Mouse (Mus musculus): ENCODE results near the gene Nsf. TPM values are rescaled to one million over a fixed set of nuclear protein-coding genes. Genes with fewer than 3 reads are reported as not detected.

Nsf gene
- total and polyA plus RNA-seq, 2 experiments = 10.2 to 14.0 TPM

DNA sequence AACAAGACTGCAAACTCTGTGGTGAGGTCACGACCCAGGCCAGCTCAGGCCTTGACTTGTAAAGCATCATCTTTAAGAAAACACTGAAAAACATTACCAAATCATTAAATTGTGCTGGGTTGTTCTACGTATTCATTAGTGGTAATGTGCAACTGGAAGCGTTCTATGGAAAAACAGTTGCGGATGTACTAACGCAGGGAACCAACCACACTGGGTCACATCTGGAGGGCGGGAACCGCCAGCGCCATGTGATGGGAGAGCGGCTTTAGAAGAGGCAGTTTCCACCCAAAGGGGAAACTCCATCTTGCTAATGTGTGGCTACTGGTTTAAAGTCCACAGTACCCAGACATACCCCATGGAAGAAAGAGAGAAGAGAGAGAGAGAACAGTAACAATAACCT is 123.4 kb downstream of the Nsf start:
- Histone ChIP-seq H3K4me1 (ENCODE audit: control insufficient read depth, insufficient read depth, low read length) (no peaks in the 10 kb centered on the region), H3K27ac (replicated peaks; ENCODE audit: insufficient read depth, low read depth, low read length) (no peak overlapping the region), H3K79me2 (ENCODE audit: control insufficient read depth, insufficient read depth, low read length) (no peaks in the 10 kb centered on the region), H3K36me3 (ENCODE audit: control insufficient read depth, insufficient read depth, low read length) (peaks cover 3% of the 10 kb centered on the region; the same call in 1 of the 2 replicates), H3K4me3 (ENCODE audit: insufficient read depth, low read depth, low read length) (no peak overlapping the region), H3K9ac (ENCODE audit: low read depth, low read length) (no peak overlapping the region), H3K27me3 (ENCODE audit: control insufficient read depth, insufficient read depth, low read length) (no peaks in the 10 kb centered on the region)
- DNase-seq (ENCODE audit: extremely low read depth, low read depth, low spot score) = no peak
- TF ChIP-seq POLR2A (IDR thresholded peaks at IDR 0.05; ENCODE audit: extremely low read depth, insufficient read depth, low read length) = no peak
- TF ChIP-seq CTCF (IDR thresholded peaks at IDR 0.05; ENCODE audit: low read depth, low read length) = no peak
- WGBS = 98% methylated on average over 9 of the region's 9 CpGs

DNA sequence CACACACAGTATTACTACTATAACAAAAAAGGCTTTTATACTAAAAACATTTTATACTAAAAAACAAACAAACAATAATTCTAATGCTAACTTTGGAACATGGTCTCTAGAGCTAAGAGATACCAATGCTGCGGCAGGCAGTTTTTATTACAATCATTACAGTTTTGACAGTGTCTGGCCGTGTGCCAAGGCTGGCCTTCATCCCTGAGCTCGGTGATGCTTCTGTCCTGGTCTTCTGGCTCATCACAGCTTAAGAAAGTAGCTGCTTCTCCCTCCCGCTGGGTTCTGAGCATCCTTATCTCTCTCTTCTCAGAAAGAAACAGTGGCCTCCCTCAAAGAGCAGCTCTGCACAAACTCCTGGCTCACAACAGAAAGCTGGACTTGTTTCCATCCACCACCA is 123.9 kb downstream of the Nsf start:
- Histone ChIP-seq H3K27me3 (ENCODE audit: control insufficient read depth, insufficient read depth, low read length) (no peaks in the 10 kb centered on the region), H3K36me3 (ENCODE audit: control insufficient read depth, insufficient read depth, low read length) (peaks cover 3% of the 10 kb centered on the region; the same call in 1 of the 2 replicates), H3K4me1 (ENCODE audit: control insufficient read depth, insufficient read depth, low read length) (no peaks in the 10 kb centered on the region), H3K4me3 (ENCODE audit: insufficient read depth, low read depth, low read length) (no peak overlapping the region), H3K9ac (ENCODE audit: low read depth, low read length) (no peak overlapping the region), H3K79me2 (ENCODE audit: control insufficient read depth, insufficient read depth, low read length) (no peaks in the 10 kb centered on the region), H3K27ac (replicated peaks; ENCODE audit: insufficient read depth, low read depth, low read length) (no peak overlapping the region)
- WGBS = 67% methylated on average over 4 of the region's 4 CpGs
- DNase-seq (ENCODE audit: extremely low read depth, low read depth, low spot score) = no peak
- TF ChIP-seq CTCF (IDR thresholded peaks at IDR 0.05; ENCODE audit: low read depth, low read length) (no peak), POLR2A (IDR thresholded peaks at IDR 0.05; ENCODE audit: extremely low read depth, insufficient read depth, low read length) (no peak)

DNA sequence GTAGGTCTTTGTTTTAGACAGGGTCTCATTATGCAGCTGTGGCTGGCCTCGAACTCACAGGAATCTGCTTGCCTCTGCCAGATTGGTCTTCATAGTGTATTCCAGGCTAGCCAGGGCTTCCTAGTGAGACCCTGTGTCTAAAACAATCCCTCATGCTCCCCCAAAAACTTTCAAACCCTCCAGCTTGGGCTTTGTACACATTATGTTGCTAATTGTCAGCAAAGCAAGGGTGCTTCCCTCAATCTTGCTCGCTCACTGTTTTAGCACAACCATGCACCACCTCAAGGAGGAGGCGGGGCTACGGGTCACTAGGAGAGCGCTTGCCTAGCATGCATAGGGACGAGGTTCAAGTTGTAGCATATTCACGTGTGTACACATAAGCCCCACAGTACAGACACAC is 125.0 kb downstream of the Nsf start:
- no peaks in the 10 kb centered on the region for H3K4me1 ChIP-seq (ENCODE audit: control insufficient read depth, insufficient read depth, low read length)
- peaks cover 3% of the 10 kb centered on the region; the same call in 1 of the 2 replicates for H3K36me3 ChIP-seq (ENCODE audit: control insufficient read depth, insufficient read depth, low read length)
- 91% methylated on average over 7 of the region's 7 CpGs for WGBS
- H3K4me3 ChIP-seq (ENCODE audit: insufficient read depth, low read depth, low read length) = no peak overlapping the region
- no peak overlapping the region for H3K9ac ChIP-seq (ENCODE audit: low read depth, low read length)
- no peaks in the 10 kb centered on the region for H3K79me2 ChIP-seq (ENCODE audit: control insufficient read depth, insufficient read depth, low read length)
- TF ChIP-seq POLR2A (IDR thresholded peaks at IDR 0.05; ENCODE audit: extremely low read depth, insufficient read depth, low read length) (no peak), CTCF (IDR thresholded peaks at IDR 0.05; ENCODE audit: low read depth, low read length) (no peak)
- DNase-seq (ENCODE audit: extremely low read depth, low read depth, low spot score) = no peak
- H3K27me3 ChIP-seq (ENCODE audit: control insufficient read depth, insufficient read depth, low read length) = no peaks in the 10 kb centered on the region
- H3K27ac ChIP-seq (replicated peaks; ENCODE audit: insufficient read depth, low read depth, low read length) = no peak overlapping the region

DNA sequence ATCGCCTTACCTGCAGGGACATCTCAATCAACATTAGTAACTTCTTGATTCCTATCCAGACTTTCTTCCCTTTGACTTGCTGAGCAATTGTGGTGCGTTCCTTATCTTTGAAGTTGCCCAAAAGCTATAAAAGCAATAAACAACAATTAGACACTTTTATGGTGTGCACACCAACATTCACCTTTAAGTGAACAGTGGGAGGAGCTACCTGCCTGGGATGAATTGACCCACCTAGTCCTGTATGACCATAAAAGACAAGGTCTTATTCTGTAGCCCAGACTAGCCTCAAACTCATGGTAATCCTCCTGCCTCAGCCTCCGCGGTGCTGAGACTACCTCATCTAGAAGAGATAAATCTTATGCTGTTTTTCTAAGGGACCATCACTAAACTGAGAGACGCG is 126.7 kb downstream of the Nsf start:
- no peak overlapping the region for H3K9ac ChIP-seq (ENCODE audit: low read depth, low read length)
- peaks cover 10% of the 10 kb centered on the region; the same call in 1 of the 2 replicates for H3K36me3 ChIP-seq (ENCODE audit: control insufficient read depth, insufficient read depth, low read length)
- H3K4me3 ChIP-seq (ENCODE audit: insufficient read depth, low read depth, low read length) = no peak overlapping the region
- no peaks in the 10 kb centered on the region for H3K79me2 ChIP-seq (ENCODE audit: control insufficient read depth, insufficient read depth, low read length)
- no peaks in the 10 kb centered on the region for H3K4me1 ChIP-seq (ENCODE audit: control insufficient read depth, insufficient read depth, low read length)
- DNase-seq (ENCODE audit: extremely low read depth, low read depth, low spot score) = no peak
- WGBS = 97% methylated on average over 6 of the region's 6 CpGs
- no peaks in the 10 kb centered on the region for H3K27me3 ChIP-seq (ENCODE audit: control insufficient read depth, insufficient read depth, low read length)
- no peak for TF ChIP-seq POLR2A (IDR thresholded peaks at IDR 0.05; ENCODE audit: extremely low read depth, insufficient read depth, low read length)
- TF ChIP-seq CTCF (IDR thresholded peaks at IDR 0.05; ENCODE audit: low read depth, low read length) = no peak
- H3K27ac ChIP-seq (replicated peaks; ENCODE audit: insufficient read depth, low read depth, low read length) = no peak overlapping the region

DNA sequence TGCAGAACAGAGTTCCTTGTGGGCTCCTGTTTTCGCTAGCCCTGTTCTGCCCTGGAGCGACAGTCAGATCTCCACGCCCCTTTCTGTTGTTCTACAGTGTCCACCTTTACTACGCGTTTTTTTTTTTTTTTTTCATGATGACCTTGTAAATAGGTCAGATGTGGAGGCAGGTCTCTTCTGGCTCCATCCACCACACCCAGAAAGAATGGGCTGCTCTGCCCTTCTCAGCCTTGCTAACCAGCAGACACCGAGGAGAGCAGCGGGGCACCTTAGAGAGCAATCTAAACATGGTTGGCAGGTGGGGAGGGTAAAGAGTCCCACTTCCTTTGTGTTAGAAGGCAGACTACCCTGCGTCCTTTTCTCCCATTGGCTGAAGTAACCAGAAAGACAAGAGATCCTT is 137.1 kb downstream of the Nsf start:
- no peaks in the 10 kb centered on the region for H3K4me1 ChIP-seq (ENCODE audit: control insufficient read depth, insufficient read depth, low read length)
- H3K4me3 ChIP-seq (ENCODE audit: insufficient read depth, low read depth, low read length) = no peak overlapping the region
- H3K79me2 ChIP-seq (ENCODE audit: control insufficient read depth, insufficient read depth, low read length) = no peaks in the 10 kb centered on the region
- DNase-seq (ENCODE audit: extremely low read depth, low read depth, low spot score) = no peak
- WGBS = 87% methylated on average over 8 of the region's 8 CpGs
- no peak for TF ChIP-seq CTCF (IDR thresholded peaks at IDR 0.05; ENCODE audit: low read depth, low read length)
- TF ChIP-seq POLR2A (IDR thresholded peaks at IDR 0.05; ENCODE audit: extremely low read depth, insufficient read depth, low read length) = no peak
- no peak overlapping the region for H3K9ac ChIP-seq (ENCODE audit: low read depth, low read length)
- H3K27ac ChIP-seq (replicated peaks; ENCODE audit: insufficient read depth, low read depth, low read length) = no peak overlapping the region
- no peaks in the 10 kb centered on the region for H3K36me3 ChIP-seq (ENCODE audit: control insufficient read depth, insufficient read depth, low read length)
- H3K27me3 ChIP-seq (ENCODE audit: control insufficient read depth, insufficient read depth, low read length) = no peaks in the 10 kb centered on the region

DNA sequence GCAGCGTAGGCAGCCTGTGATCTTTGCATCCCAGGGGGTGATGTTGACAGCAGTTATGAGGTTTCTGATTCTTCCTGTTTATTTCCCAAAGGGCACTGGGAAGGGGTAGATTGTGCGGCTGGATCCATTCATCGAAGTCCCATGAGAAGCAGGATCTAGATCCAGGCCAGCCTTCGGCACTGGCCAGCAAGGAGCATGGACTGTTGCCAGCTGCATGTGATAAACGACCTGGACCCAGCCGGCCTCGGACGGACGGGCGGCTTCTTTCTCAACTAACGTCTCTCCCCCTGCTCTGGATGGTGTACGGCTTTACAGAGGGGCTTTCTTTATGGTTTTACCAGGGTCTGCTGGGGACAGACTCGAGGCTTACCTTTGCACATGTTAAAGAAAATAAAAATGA is 137.9 kb downstream of the Nsf start:
- no peak overlapping the region for H3K9ac ChIP-seq (ENCODE audit: low read depth, low read length)
- 67% methylated on average over 13 of the region's 13 CpGs for WGBS
- no peaks in the 10 kb centered on the region for H3K36me3 ChIP-seq (ENCODE audit: control insufficient read depth, insufficient read depth, low read length)
- no peaks in the 10 kb centered on the region for H3K4me1 ChIP-seq (ENCODE audit: control insufficient read depth, insufficient read depth, low read length)
- no peak overlapping the region for H3K4me3 ChIP-seq (ENCODE audit: insufficient read depth, low read depth, low read length)
- no peaks in the 10 kb centered on the region for H3K79me2 ChIP-seq (ENCODE audit: control insufficient read depth, insufficient read depth, low read length)
- DNase-seq (ENCODE audit: extremely low read depth, low read depth, low spot score) = no peak
- no peak overlapping the region for H3K27ac ChIP-seq (replicated peaks; ENCODE audit: insufficient read depth, low read depth, low read length)
- H3K27me3 ChIP-seq (ENCODE audit: control insufficient read depth, insufficient read depth, low read length) = peaks cover 4% of the 10 kb centered on the region; the same call in 1 of the 2 replicates
- no peak for TF ChIP-seq CTCF (IDR thresholded peaks at IDR 0.05; ENCODE audit: low read depth, low read length)
- TF ChIP-seq POLR2A (IDR thresholded peaks at IDR 0.05; ENCODE audit: extremely low read depth, insufficient read depth, low read length) = no peak
